Mouse (Mus musculus): ENCODE measurements at regions not wholly inside any gene's neighbourhood (a gene's known extent, or its start where the extent isn't known, plus 50 kb on each side); places are given as distances from the start of the nearest gene placed in this dataset.

DNA sequence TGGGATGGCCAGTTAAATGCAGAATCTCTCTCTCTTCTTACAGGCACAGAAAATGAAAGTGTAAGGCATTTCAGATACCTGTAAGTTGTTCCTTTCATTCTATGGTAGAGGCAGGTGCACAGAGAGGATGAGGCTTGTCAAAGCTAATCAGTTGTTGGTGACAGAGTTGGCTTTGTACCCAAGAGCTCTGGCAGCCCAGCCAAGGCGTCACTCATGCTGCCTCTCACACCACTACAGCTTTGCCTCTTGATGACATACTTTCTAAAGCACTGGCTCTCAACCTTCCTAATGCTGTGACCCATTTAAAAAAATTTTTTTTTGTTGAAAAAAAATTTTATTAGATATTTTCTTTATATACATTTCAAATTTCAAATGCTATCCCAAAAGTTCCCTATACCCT lies 105.4 kb downstream of the 4930564D02Rik start:
- Histone ChIP-seq H3K9ac (ENCODE audit: insufficient read depth, low read depth) (no peak overlapping the region), H3K4me1 (ENCODE audit: control insufficient read depth in 1 of 2, insufficient read depth in 2 of 2) (peaks cover 0 to 11% of the 10 kb centered on the region in 2 experiments; a peak in 2 of 4 replicates), H3K9me3 (replicated peaks; ENCODE audit: low read length) (peaks cover 7% of the 10 kb centered on the region), H3K4me2 (ENCODE audit: insufficient read depth, low read depth, poor library complexity, severe bottlenecking) (no peak overlapping the region), H3K4me3 (replicated peaks in 1 of 3; ENCODE audit: low read depth in 2 of 3, low read length in 2 of 3, poor library complexity in 1 of 3) (no peak overlapping the region), H3K27ac (ENCODE audit: insufficient read depth, low read depth) (no peak overlapping the region), H3K27me3 (replicated peaks) (no peaks in the 10 kb centered on the region), H3K36me3 (replicated peaks in 1 of 2; ENCODE audit: control insufficient read depth in 1 of 2, insufficient read depth in 1 of 2, low read length in 1 of 2) (no peaks in the 10 kb centered on the region), H3K79me2 (replicated peaks; ENCODE audit: control insufficient read depth, extremely low read depth, insufficient read depth, poor library complexity, severe bottlenecking) (no peaks in the 10 kb centered on the region)
- no peak for DNase-seq (ENCODE audit: extremely low read depth)
- TF ChIP-seq HCFC1 (IDR thresholded peaks at IDR 0.05; ENCODE audit: low read depth, low read length) (no peak), CHD2 (IDR thresholded peaks at IDR 0.05; ENCODE audit: low read length) (no peak)
- dilution Hi-C loops (cut with MboI; ENCODE audit: extremely low pct_ligation_motif_present, extremely low pct_unique_long_range_greater_than_20kb, low sequenced_read_pairs) (no loop called here), in situ Hi-C loops (cut with MboI; ENCODE audit: low pct_ligation_motif_present, low pct_unique_long_range_greater_than_20kb, low sequenced_read_pairs) (no loop called here)

- Histone ChIP-seq H3K9me3 (replicated peaks; ENCODE audit: low read length) (no peaks in the 10 kb centered on the region), H3K4me1 (ENCODE audit: control insufficient read depth in 1 of 2, insufficient read depth in 2 of 2) (no peaks in the 10 kb centered on the region), H3K79me2 (replicated peaks; ENCODE audit: control insufficient read depth, extremely low read depth, insufficient read depth, poor library complexity, severe bottlenecking) (no peaks in the 10 kb centered on the region), H3K4me3 (replicated peaks in 1 of 3; ENCODE audit: low read depth in 2 of 3, low read length in 2 of 3, poor library complexity in 1 of 3) (no peak overlapping the region), H3K9ac (ENCODE audit: insufficient read depth, low read depth) (no peak overlapping the region), H3K27me3 (replicated peaks) (peaks cover 58% of the 10 kb centered on the region), H3K36me3 (replicated peaks in 1 of 2; ENCODE audit: control insufficient read depth in 1 of 2, insufficient read depth in 1 of 2, low read length in 1 of 2) (no peaks in the 10 kb centered on the region), H3K4me2 (ENCODE audit: insufficient read depth, low read depth, poor library complexity, severe bottlenecking) (no peak overlapping the region), H3K27ac (ENCODE audit: insufficient read depth, low read depth) (no peak overlapping the region)
- in situ Hi-C loops (cut with MboI; ENCODE audit: low pct_ligation_motif_present, low pct_unique_long_range_greater_than_20kb, low sequenced_read_pairs): no loop called here
- DNase-seq (ENCODE audit: extremely low read depth): no peak
- dilution Hi-C loops (cut with MboI; ENCODE audit: extremely low pct_ligation_motif_present, extremely low pct_unique_long_range_greater_than_20kb, low sequenced_read_pairs): no loop called here
- TF ChIP-seq CHD2 (IDR thresholded peaks at IDR 0.05; ENCODE audit: low read length) (no peak), UBTF (IDR thresholded peaks at IDR 0.05; ENCODE audit: low read depth, low read length) (no peak), ELF1 (IDR thresholded peaks at IDR 0.05; ENCODE audit: low read depth, low read length) (no peak), JUND (conservative IDR thresholded peaks at IDR 0.05; ENCODE audit: low read depth, low read length) (no peak), HCFC1 (IDR thresholded peaks at IDR 0.05; ENCODE audit: low read depth, low read length) (no peak)
These were observed 124.7 kb downstream of the 4930564D02Rik start for GRCm38 (mm10) chr3:105191303-105191702.

DNA sequence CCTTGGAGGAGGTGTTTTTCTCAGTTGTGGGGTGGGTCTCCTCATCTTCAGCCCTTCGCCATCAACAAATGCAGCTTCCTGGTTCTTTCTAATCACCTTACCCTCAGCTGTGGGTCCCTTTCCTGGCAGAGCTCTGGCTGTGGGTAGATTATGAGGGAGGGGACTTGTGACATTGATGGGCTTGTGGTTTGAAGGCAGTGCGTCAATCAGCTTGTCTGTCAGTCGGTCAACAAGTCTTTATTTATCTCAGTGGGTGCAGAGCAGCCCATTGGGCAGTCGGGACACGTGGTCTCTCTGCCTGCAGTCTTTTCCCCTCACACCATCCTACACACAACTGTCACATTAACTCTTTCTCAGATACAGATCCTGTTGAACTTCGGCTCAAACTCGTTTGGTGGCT lies 125.2 kb downstream of the 4930564D02Rik start:
- Histone ChIP-seq H3K27me3 (replicated peaks) (peaks cover 56% of the 10 kb centered on the region), H3K4me3 (replicated peaks in 1 of 3; ENCODE audit: low read depth in 2 of 3, low read length in 2 of 3, poor library complexity in 1 of 3) (no peak overlapping the region), H3K9ac (ENCODE audit: insufficient read depth, low read depth) (no peak overlapping the region), H3K79me2 (replicated peaks; ENCODE audit: control insufficient read depth, extremely low read depth, insufficient read depth, poor library complexity, severe bottlenecking) (no peaks in the 10 kb centered on the region), H3K36me3 (replicated peaks in 1 of 2; ENCODE audit: control insufficient read depth in 1 of 2, insufficient read depth in 1 of 2, low read length in 1 of 2) (no peaks in the 10 kb centered on the region), H3K27ac (ENCODE audit: insufficient read depth, low read depth) (no peak overlapping the region), H3K4me1 (ENCODE audit: control insufficient read depth in 1 of 2, insufficient read depth in 2 of 2) (no peaks in the 10 kb centered on the region), H3K9me3 (replicated peaks; ENCODE audit: low read length) (no peaks in the 10 kb centered on the region), H3K4me2 (ENCODE audit: insufficient read depth, low read depth, poor library complexity, severe bottlenecking) (no peak overlapping the region)
- in situ Hi-C loops (cut with MboI; ENCODE audit: low pct_ligation_motif_present, low pct_unique_long_range_greater_than_20kb, low sequenced_read_pairs) (no loop called here), dilution Hi-C loops (cut with MboI; ENCODE audit: extremely low pct_ligation_motif_present, extremely low pct_unique_long_range_greater_than_20kb, low sequenced_read_pairs) (no loop called here)
- TF ChIP-seq MXI1 (IDR thresholded peaks at IDR 0.05; ENCODE audit: low read depth, low read length) (no peak), ZKSCAN1 (IDR thresholded peaks at IDR 0.05; ENCODE audit: borderline replicate concordance, low read depth, low read length) (no peak), ELF1 (IDR thresholded peaks at IDR 0.05; ENCODE audit: low read depth, low read length) (no peak), CHD2 (IDR thresholded peaks at IDR 0.05; ENCODE audit: low read length) (no peak)
- DNase-seq (ENCODE audit: extremely low read depth): no peak
